Mouse (Mus musculus) megakaryocyte, embryonic 14.5 days (primary cell): Measurements from ENCODE around the gene Gm42906.

Experiments
- FLI1 ChIP-seq: IDR thresholded peaks from 2 replicates; pipeline ENCODE4 v1.6.1; 2012; ENCODE audit warnings: low read length, inconsistent platforms, mixed read lengths
- GATA1 ChIP-seq: IDR thresholded peaks from 3 replicates; pipeline ENCODE4 v1.6.1; 2012; ENCODE audit warnings: mixed read lengths, low read length, inconsistent platforms, borderline replicate concordance

DNA sequence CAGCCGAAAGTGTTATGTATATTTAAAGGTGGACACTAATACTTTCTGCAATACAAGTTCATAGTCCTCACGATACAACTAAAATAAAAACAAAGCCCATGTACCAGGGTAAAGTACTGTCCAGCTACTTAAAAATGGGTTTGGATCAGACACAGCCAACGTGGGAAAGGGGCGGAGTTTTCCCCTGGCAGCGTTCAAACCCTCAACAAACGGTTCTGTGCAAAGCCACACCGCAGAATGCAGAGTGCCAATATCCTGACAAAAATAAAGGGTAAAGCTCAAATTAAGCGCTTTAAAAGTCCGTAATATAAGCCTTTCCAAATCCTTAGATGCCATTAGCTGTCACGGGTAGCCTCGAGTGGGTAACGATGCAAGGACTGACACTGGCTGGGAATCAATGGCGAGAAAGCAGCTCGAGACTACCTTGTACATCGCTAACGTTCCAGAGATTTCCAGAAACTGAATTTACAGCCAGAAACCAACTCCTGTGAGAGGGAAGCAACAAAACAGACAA, 60.0 kb downstream of the Gm42906 start:
- TF ChIP-seq GATA1 = no peak
- TF ChIP-seq FLI1 = no peak
